Mouse (Mus musculus) limb, embryonic 15.5 days (tissue): ENCODE data around the gene Vta1. TPM values are rescaled to one million over a fixed set of nuclear protein-coding genes. Genes with fewer than 3 reads are reported as not detected.

Experiments
- ATAC-seq: fragments of 200-750 bp; cut with Nextera tagmentation; 2 replicates; pipeline ENCODE4 v1.8.0; 2017; ENCODE audit warnings: low read depth, moderate TSS enrichment; ENCODE audit not compliant: insufficient number of reproducible peaks, low FRiP score, low TSS enrichment
- H3K27ac ChIP-seq: fragments of 300-500 bp; sonication (generic); 2 replicates; pipeline ENCODE4 v1.5.1; 2015; ENCODE audit warnings: moderate library complexity, mild to moderate bottlenecking, inconsistent platforms
- H3K27me3 ChIP-seq: fragments of 300-500 bp; sonication (generic); 2 replicates; pipeline ENCODE4 v1.6.1; 2015; ENCODE audit warnings: inconsistent platforms
- H3K36me3 ChIP-seq: fragments of 300-500 bp; sonication (generic); 2 replicates; pipeline ENCODE4 v1.6.1; 2015; ENCODE audit warnings: inconsistent platforms
- H3K4me1 ChIP-seq: fragments of 300-500 bp; sonication (generic); 2 replicates; pipeline ENCODE4 v1.6.1; 2015; ENCODE audit warnings: inconsistent platforms
- H3K4me2 ChIP-seq: fragments of 300-500 bp; sonication (generic); 2 replicates; pipeline ENCODE4 v1.6.1; 2015; ENCODE audit warnings: mild to moderate bottlenecking, inconsistent platforms
- H3K4me3 ChIP-seq: fragments of 300-500 bp; sonication (generic); 2 replicates; pipeline ENCODE4 v1.5.1; 2015; ENCODE audit warnings: mild to moderate bottlenecking, inconsistent platforms
- H3K9ac ChIP-seq: fragments of 300-500 bp; sonication (generic); 2 replicates; pipeline ENCODE4 v1.6.1; 2015; ENCODE audit warnings: inconsistent platforms
- H3K9me3 ChIP-seq: fragments of 300-500 bp; sonication (generic); 2 replicates; pipeline ENCODE4 v1.6.1; 2016; ENCODE audit warnings: inconsistent platforms
- WGBS: fragments of 180-500 bp; shearing (Covaris S2); methylation state at CpG from one replicate; pipeline ENCODE4 v1.1.7; 2015; 5-methylcytosine and 5-hydroxymethylcytosine counted together
- polyA plus RNA-seq: library from polyadenylated mRNA; unstranded; fragments of >200 nt; fragmentation: Nextera tagmentation; extraction: Ambion mirVana; gene quantifications from 2 replicates; pipeline ENCODE4 v1.2.1, GENCODE M21; 2015

The Vta1 gene
- polyA plus RNA-seq, 1 experiment from 2014 or later = 92.3 TPM

- no peaks in the 10 kb centered on the region for H3K27me3 ChIP-seq
- no peak overlapping the region for H3K4me3 ChIP-seq
- H3K9me3 ChIP-seq = no peaks in the 10 kb centered on the region
- WGBS = 12% methylated on average over 1 of the region's 1 CpGs
- H3K4me2 ChIP-seq = no peak overlapping the region
- no peak overlapping the region for H3K9ac ChIP-seq
- ATAC-seq = no peak
- H3K27ac ChIP-seq = no peak overlapping the region
- peaks cover 8% of the 10 kb centered on the region; the same call in 1 of the 2 replicates for H3K4me1 ChIP-seq
- H3K36me3 ChIP-seq = no peaks in the 10 kb centered on the region
These were observed 65.7 kb downstream of the Vta1 start for GRCm38 (mm10) chr10:14639635-14640034.

- no peak overlapping the region for H3K4me3 ChIP-seq
- no peaks in the 10 kb centered on the region for H3K36me3 ChIP-seq
- no peak overlapping the region for H3K27ac ChIP-seq
- no peak overlapping the region for H3K9ac ChIP-seq
- no peak for ATAC-seq
- peaks cover 8% of the 10 kb centered on the region; the same call in 1 of the 2 replicates for H3K4me1 ChIP-seq
- 62% methylated on average over 4 of the region's 4 CpGs for WGBS
- no peaks in the 10 kb centered on the region for H3K9me3 ChIP-seq
- H3K27me3 ChIP-seq = no peaks in the 10 kb centered on the region
- no peak overlapping the region for H3K4me2 ChIP-seq
These were observed 66.3 kb downstream of the Vta1 start for GRCm38 (mm10) chr10:14639043-14639442.

GRCm38 (mm10) chr10:14625706-14626105 lies 79.7 kb downstream of the Vta1 start:
- Histone ChIP-seq H3K27me3 (no peaks in the 10 kb centered on the region), H3K9me3 (no peaks in the 10 kb centered on the region), H3K4me2 (no peak overlapping the region), H3K4me1 (no peaks in the 10 kb centered on the region), H3K4me3 (no peak overlapping the region), H3K9ac (no peak overlapping the region), H3K27ac (no peak overlapping the region), H3K36me3 (no peaks in the 10 kb centered on the region)
- WGBS = 68% methylated on average over 1 of the region's 1 CpGs
- ATAC-seq = no peak

- H3K4me2 ChIP-seq = no peak overlapping the region
- no peak overlapping the region for H3K9ac ChIP-seq
- peak; percentile 24; the same call in 1 of the 2 replicates for ATAC-seq
- H3K4me1 ChIP-seq = peaks cover 5% of the 10 kb centered on the region; the same call in 1 of the 2 replicates
- no peak overlapping the region for H3K4me3 ChIP-seq
- H3K36me3 ChIP-seq = no peaks in the 10 kb centered on the region
- H3K27ac ChIP-seq = peak overlapping the region; percentile 39; the same call in 1 of the 2 replicates
- H3K27me3 ChIP-seq = no peaks in the 10 kb centered on the region
- 63% methylated on average over 1 of the region's 1 CpGs for WGBS
- no peaks in the 10 kb centered on the region for H3K9me3 ChIP-seq
These were observed 86.2 kb downstream of the Vta1 start for GRCm38 (mm10) chr10:14619156-14619555.

- H3K27me3 ChIP-seq = no peaks in the 10 kb centered on the region
- no peak overlapping the region for H3K4me2 ChIP-seq
- ATAC-seq = no peak
- WGBS = 57% methylated on average over 1 of the region's 1 CpGs
- H3K9me3 ChIP-seq = no peaks in the 10 kb centered on the region
- no peak overlapping the region for H3K27ac ChIP-seq
- H3K4me3 ChIP-seq = no peak overlapping the region
- H3K36me3 ChIP-seq = no peaks in the 10 kb centered on the region
- H3K9ac ChIP-seq = no peak overlapping the region
- H3K4me1 ChIP-seq = peaks cover 5% of the 10 kb centered on the region; the same call in 1 of the 2 replicates
These were observed 87.1 kb downstream of the Vta1 start for GRCm38 (mm10) chr10:14618301-14618700.

GRCm38 (mm10) chr10:14615441-14615840 lies 89.9 kb downstream of the Vta1 start:
- no peak overlapping the region for H3K9ac ChIP-seq
- peaks cover 5% of the 10 kb centered on the region; the same call in 1 of the 2 replicates for H3K4me1 ChIP-seq
- ATAC-seq = no peak
- H3K4me3 ChIP-seq = no peak overlapping the region
- H3K9me3 ChIP-seq = no peaks in the 10 kb centered on the region
- H3K27ac ChIP-seq = no peak overlapping the region
- H3K4me2 ChIP-seq = no peak overlapping the region
- no peaks in the 10 kb centered on the region for H3K36me3 ChIP-seq
- no peaks in the 10 kb centered on the region for H3K27me3 ChIP-seq

GRCm38 (mm10) chr10:14607597-14607996 lies 97.8 kb downstream of the Vta1 start:
- no peaks in the 10 kb centered on the region for H3K27me3 ChIP-seq
- H3K9ac ChIP-seq = no peak overlapping the region
- no peaks in the 10 kb centered on the region for H3K36me3 ChIP-seq
- H3K4me3 ChIP-seq = no peak overlapping the region
- 91% methylated on average over 5 of the region's 5 CpGs for WGBS
- no peak for ATAC-seq
- no peaks in the 10 kb centered on the region for H3K9me3 ChIP-seq
- H3K27ac ChIP-seq = no peak overlapping the region
- H3K4me2 ChIP-seq = no peak overlapping the region
- no peaks in the 10 kb centered on the region for H3K4me1 ChIP-seq

Other genes starting within 250 kb of the Vta1 start
- gene Adgrg6, start 159.9 kb downstream of the Vta1 start, polyA plus RNA-seq = 8.2 and 8.9 TPM in 2 replicates
- gene Nmbr, start within 50 bp of the Vta1 start, polyA plus RNA-seq = not detected in 2 replicates
- not detected in 2 replicates for gene Gje1, start 12.7 kb upstream of the Vta1 start, polyA plus RNA-seq